Mouse (Mus musculus) spleen, adult 2 months (tissue): Measurements from ENCODE around the gene 4931428L18Rik. TPM values are rescaled to one million over a fixed set of nuclear protein-coding genes. Genes with fewer than 3 reads are reported as not detected.
A peak's percentile ranks its signal among the peaks of the same experiment; 100 is the strongest.

Experiments
- DNase-seq, 2 experiments: peaks; one replicate each; pipeline versions ENCODE4 v3.0.0 to v3.0.0-alpha.2; 2012 to 2021; ENCODE audit warnings: low spot score in 2 of 2, low read depth in 1 of 2
- H3K27ac ChIP-seq: fragments of 200-500 bp; 2 replicates; pipeline ENCODE4 v1.5.1; 2012; ENCODE audit warnings: low read length, inconsistent platforms; ENCODE audit not compliant: insufficient read depth
- H3K27me3 ChIP-seq: fragments of 200-500 bp; 2 replicates; pipeline ENCODE4 v1.6.1; 2012; ENCODE audit warnings: mild to moderate bottlenecking, moderate library complexity, low read length, inconsistent platforms; ENCODE audit not compliant: control insufficient read depth, insufficient read depth
- H3K36me3 ChIP-seq: fragments of 200-500 bp; 2 replicates; pipeline ENCODE4 v1.6.1; 2012; ENCODE audit warnings: mild to moderate bottlenecking, low read length, inconsistent platforms; ENCODE audit not compliant: control insufficient read depth, insufficient read depth
- H3K4me1 ChIP-seq: fragments of 200-500 bp; 2 replicates; pipeline ENCODE4 v1.6.1; 2011; ENCODE audit warnings: inconsistent platforms; ENCODE audit not compliant: control insufficient read depth, insufficient read depth, insufficient read length
- H3K4me3 ChIP-seq: fragments of 200-500 bp; 2 replicates; pipeline ENCODE4 v1.5.1; 2011; ENCODE audit warnings: mild to moderate bottlenecking, inconsistent platforms; ENCODE audit not compliant: insufficient read depth, insufficient read length; ENCODE audit errors: extremely low read depth
- CTCF ChIP-seq: fragments of 200-500 bp; IDR thresholded peaks from 2 replicates; pipeline ENCODE4 v1.5.1; 2011; ENCODE audit warnings: mild to moderate bottlenecking, inconsistent platforms; ENCODE audit not compliant: insufficient read depth, insufficient read length, insufficient replicate concordance; ENCODE audit errors: extremely low read depth
- POLR2A ChIP-seq: fragments of 200-500 bp; IDR thresholded peaks from 2 replicates; pipeline ENCODE4 v1.6.1; 2011; ENCODE audit warnings: low read depth, low read length, inconsistent platforms
- WGBS: fragments of 180-500 bp; shearing (Covaris S2); methylation state at CpG from one replicate; pipeline ENCODE4 v1.1.7; 2018; 5-methylcytosine and 5-hydroxymethylcytosine counted together
- polyA plus RNA-seq: library from polyadenylated mRNA; depleted of rRNA; stranded (reverse); fragments of >200 nt; gene quantifications from 2 replicates; pipeline ENCODE4 v1.2.3, GENCODE M21; 2012; rRNA removed

Gene 4931428L18Rik
- not detected in 2 replicates for polyA plus RNA-seq

- no peak within 1 kb of the TSS for H3K27ac ChIP-seq
- H3K4me1 ChIP-seq, result no peaks in the 10 kb centered on the region
- no peaks in the 10 kb centered on the region for H3K27me3 ChIP-seq
- no peak for DNase-seq
- 59% methylated on average over 7 of the region's 7 CpGs for WGBS
- TF ChIP-seq CTCF, result no peak
- TF ChIP-seq POLR2A, result no peak
- no peaks in the 10 kb centered on the region for H3K36me3 ChIP-seq
- H3K4me3 ChIP-seq, result no peak within 1 kb of the TSS
Observed at GRCm38 (mm10) chr1:31222564-31222963, at the start of gene 4931428L18Rik, which contains the start of gene Pih1d3. TSS of gene 4931428L18Rik (minus strand) at chr1:31222684. TSS of gene Pih1d3 (plus strand) at chr1:31222838.

DNA sequence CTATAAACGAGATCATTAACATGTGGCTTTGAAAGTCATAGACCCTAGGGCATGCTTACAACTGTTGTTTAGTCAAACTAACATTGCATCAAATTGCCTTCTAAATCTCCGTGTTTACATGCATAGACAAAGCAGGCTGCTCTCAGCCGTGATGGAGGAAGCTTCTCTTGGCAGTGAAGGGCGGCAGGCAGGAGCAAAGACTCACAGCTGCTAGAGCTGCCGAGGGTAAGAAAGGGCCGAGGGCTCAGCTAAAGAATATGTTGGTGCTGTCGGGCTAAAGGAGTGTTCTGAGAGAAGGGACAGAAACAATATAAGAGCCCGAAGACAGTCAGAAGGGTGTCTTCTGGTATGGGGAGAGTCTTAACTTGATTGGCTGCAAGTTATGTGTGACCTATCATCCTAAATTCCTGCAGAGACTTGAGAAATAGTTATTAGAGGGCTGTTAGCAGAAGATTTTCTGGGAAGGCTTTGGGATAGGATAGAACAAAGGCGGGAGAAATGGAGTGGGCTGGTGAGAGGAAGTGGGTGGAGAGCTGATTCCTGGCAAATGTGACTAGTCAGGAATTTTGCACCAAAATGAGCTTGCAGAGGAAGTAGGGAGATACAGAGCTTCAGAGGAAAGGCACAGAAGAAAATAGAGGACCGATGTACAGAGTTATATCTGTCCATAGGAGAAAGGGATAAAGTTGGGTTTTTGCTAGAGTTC lies 37.9 kb upstream of the 4931428L18Rik start:
- no peaks in the 10 kb centered on the region for H3K36me3 ChIP-seq
- no peaks in the 10 kb centered on the region for H3K27me3 ChIP-seq
- WGBS, result 69% methylated on average over 10 of the region's 10 CpGs
- H3K4me1 ChIP-seq, result no peaks in the 10 kb centered on the region
- no peak overlapping the region for H3K4me3 ChIP-seq
- no peak overlapping the region for H3K27ac ChIP-seq
- no peak for DNase-seq
- no peak for TF ChIP-seq CTCF
- no peak for TF ChIP-seq POLR2A

GRCm38 (mm10) chr1:31233319-31234036 lies 11.0 kb upstream of the 4931428L18Rik start:
- no peaks in the 10 kb centered on the region for H3K4me1 ChIP-seq
- DNase-seq, result no peak
- no peaks in the 10 kb centered on the region for H3K27me3 ChIP-seq
- H3K4me3 ChIP-seq, result no peak overlapping the region
- no peaks in the 10 kb centered on the region for H3K36me3 ChIP-seq
- no peak overlapping the region for H3K27ac ChIP-seq
- TF ChIP-seq CTCF (no peak), POLR2A (no peak)

- H3K27ac ChIP-seq, result no peak overlapping the region
- TF ChIP-seq POLR2A (no peak), CTCF (no peak)
- DNase-seq, result no peak
- no peaks in the 10 kb centered on the region for H3K27me3 ChIP-seq
- no peak overlapping the region for H3K4me3 ChIP-seq
- no peaks in the 10 kb centered on the region for H3K4me1 ChIP-seq
- 92% methylated on average over 4 of the region's 4 CpGs for WGBS
- no peaks in the 10 kb centered on the region for H3K36me3 ChIP-seq
Observed at GRCm38 (mm10) chr1:31220599-31221250, 1.8 kb downstream of the 4931428L18Rik start.

DNA sequence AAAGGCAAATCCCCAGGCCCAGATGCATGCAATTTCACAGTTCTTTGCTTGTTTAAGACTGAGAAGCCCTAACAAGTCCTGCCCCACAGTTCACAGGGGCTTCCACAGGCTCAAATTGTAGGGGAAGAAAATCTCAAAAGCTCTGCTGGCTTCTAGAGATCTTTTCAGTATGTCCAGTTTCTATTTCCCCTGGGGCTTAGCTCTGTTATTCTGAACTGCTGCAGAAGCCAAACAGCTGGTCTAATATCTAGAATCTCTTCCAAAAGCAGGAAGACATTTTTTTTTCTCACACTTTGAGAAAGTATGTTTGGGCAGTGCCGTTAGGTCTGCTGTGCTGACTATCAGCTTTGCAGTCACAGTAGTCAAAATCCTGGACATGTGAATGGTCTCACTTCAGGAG lies 7.7 kb downstream of the 4931428L18Rik start:
- Histone ChIP-seq H3K4me1 (no peaks in the 10 kb centered on the region), H3K36me3 (no peaks in the 10 kb centered on the region), H3K27me3 (no peaks in the 10 kb centered on the region), H3K27ac (no peak overlapping the region), H3K4me3 (no peak overlapping the region)
- no peak for DNase-seq
- TF ChIP-seq CTCF (no peak), POLR2A (no peak)
- WGBS, result 77% methylated on average over 1 of the region's 1 CpGs

DNA sequence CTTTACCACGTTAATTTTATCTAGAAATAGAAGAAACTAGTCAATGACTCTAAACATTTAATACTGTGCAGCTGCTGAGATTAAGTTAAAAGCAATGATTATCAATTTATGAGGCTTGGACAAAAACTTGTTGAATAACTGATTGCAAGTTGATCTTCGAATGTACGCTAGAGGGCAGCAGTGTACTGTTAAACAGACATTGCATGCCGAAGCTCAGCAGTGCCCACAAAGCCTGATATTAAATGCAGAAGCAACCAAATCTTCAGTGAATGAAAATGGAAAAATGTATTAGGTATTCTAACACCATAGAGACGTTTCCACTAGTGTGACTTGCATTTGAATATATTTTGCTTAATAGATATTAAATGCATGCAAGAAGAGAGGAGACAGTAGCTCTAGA lies 12.3 kb downstream of the 4931428L18Rik start:
- no peaks in the 10 kb centered on the region for H3K36me3 ChIP-seq
- no peaks in the 10 kb centered on the region for H3K27me3 ChIP-seq
- no peak overlapping the region for H3K4me3 ChIP-seq
- TF ChIP-seq POLR2A (no peak), CTCF (no peak)
- under 1% methylated on average over 5 of the region's 5 CpGs for WGBS
- H3K4me1 ChIP-seq, result no peaks in the 10 kb centered on the region
- H3K27ac ChIP-seq, result no peak overlapping the region
- peak in 1 of 2 experiments; percentile 9 for DNase-seq

- TF ChIP-seq POLR2A, result no peak
- no peak for TF ChIP-seq CTCF
- H3K27me3 ChIP-seq, result no peaks in the 10 kb centered on the region
- no peak for DNase-seq
- WGBS, result 38% methylated on average over 3 of the region's 3 CpGs
- H3K4me3 ChIP-seq, result no peak overlapping the region
- no peak overlapping the region for H3K27ac ChIP-seq
- no peaks in the 10 kb centered on the region for H3K36me3 ChIP-seq
- H3K4me1 ChIP-seq, result no peaks in the 10 kb centered on the region
Observed at GRCm38 (mm10) chr1:31205770-31206169, 16.7 kb downstream of the 4931428L18Rik start.
